Mouse (Mus musculus): ENCODE data around the gene Stbd1. TPM values are rescaled to one million over a fixed set of nuclear protein-coding genes. Genes with fewer than 3 reads are reported as not detected.

Stbd1 gene
- polyA plus RNA-seq, 1 experiment from 2014 or later, result 75.5 TPM

GRCm38 (mm10) chr5:92640861-92641260, 38.0 kb downstream of the Stbd1 start:
- Histone ChIP-seq H3K4me3 (no peak overlapping the region), H3K27ac (no peak overlapping the region), H3K36me3 (no peaks in the 10 kb centered on the region), H3K4me1 (replicated peaks) (peaks cover 3% of the 10 kb centered on the region; the same call in 1 of the 2 replicates), H3K4me2 (no peak overlapping the region), H3K9me3 (replicated peaks) (no peaks in the 10 kb centered on the region), H3K27me3 (no peaks in the 10 kb centered on the region), H3K9ac (no peak overlapping the region)
- no peak for ATAC-seq (replicated peaks; ENCODE audit: insufficient number of reproducible peaks, insufficient read depth, low FRiP score, low read depth)
- 84% methylated on average over 3 of the region's 3 CpGs for WGBS

Other genes with a start within 250 kb of the Stbd1 start
- gene Nup54, start 167.8 kb upstream of the Stbd1 start, polyA plus RNA-seq (2015; fragmentation: Nextera tagmentation; extraction: Ambion mirVana), result 31.2 and 33.7 TPM in 2 replicates
- 14.9 and 17.3 TPM in 2 replicates for gene Scarb2, start 96.2 kb upstream of the Stbd1 start, polyA plus RNA-seq (2015; fragmentation: Nextera tagmentation; extraction: Ambion mirVana)
- 0.09 and 0.27 TPM in 2 replicates for gene Fam47e, start 48.0 kb upstream of the Stbd1 start, polyA plus RNA-seq (2015; fragmentation: Nextera tagmentation; extraction: Ambion mirVana)
- 0.56 and 0.64 TPM in 2 replicates for gene Ccdc158, start 72.2 kb downstream of the Stbd1 start, polyA plus RNA-seq (2015; fragmentation: Nextera tagmentation; extraction: Ambion mirVana)
- gene Shroom3, start 80.4 kb downstream of the Stbd1 start, polyA plus RNA-seq (2015; fragmentation: Nextera tagmentation; extraction: Ambion mirVana), result 11.3 and 12.5 TPM in 2 replicates